Mouse (Mus musculus) gastrocnemius, postnatal 10 days (tissue): ENCODE data around the gene Prkg2. TPM values are rescaled to one million over a fixed set of nuclear protein-coding genes. Genes with fewer than 3 reads are reported as not detected.
A peak's percentile ranks its signal among the peaks of the same experiment; 100 is the strongest.

Experiments
- DNase-seq: peaks from one replicate; pipeline ENCODE4 v3.0.0; 2021; ENCODE audit warnings: mixed read lengths
- long read RNA-seq, 2 experiments: library from polyadenylated mRNA; stranded (forward); transcript quantifications; one replicate each; pipeline ENCODE4 v2.0.0; 2021
- total RNA-seq, 2 experiments: library from RNA; stranded (reverse); gene quantifications; 2 replicates each; pipeline ENCODE4 v1.2.3; 2021

Prkg2 gene
- 1 to 10 TPM in 1 of 2 experiments, under 1 TPM in 1; 0.75 to 1.1 TPM for total RNA-seq
- long read RNA-seq, experiment 1, full-length matches to known transcripts, result 1 of 1 reads
- long read RNA-seq, experiment 1, partial matches to known transcripts, result 0 of 1 reads
- long read RNA-seq, experiment 1, other reads (novel, unspliced or antisense), result 0 of 1 reads
- long read RNA-seq, experiment 2, full-length matches to known transcripts, result 2 of 2 reads
- long read RNA-seq, experiment 2, partial matches to known transcripts, result 0 of 2 reads
- long read RNA-seq, experiment 2, other reads (novel, unspliced or antisense), result 0 of 2 reads

GRCm38 (mm10) chr5:99036596-99037441, at the start of gene Prkg2:
Gene Prkg2 (minus strand): TSS chr5:99037351.
- DNase-seq, result peak; percentile 34

GRCm38 (mm10) chr5:99083955-99084354, 46.8 kb upstream of the Prkg2 start:
- no peak for DNase-seq

GRCm38 (mm10) chr5:99078375-99078774, 41.2 kb upstream of the Prkg2 start:
- DNase-seq, result no peak

- no peak for DNase-seq
These were observed 31.2 kb upstream of the Prkg2 start for GRCm38 (mm10) chr5:99068391-99068790.

- DNase-seq, result no peak
These were observed 25.4 kb upstream of the Prkg2 start for GRCm38 (mm10) chr5:99062582-99062981.

- no peak for DNase-seq
These were observed 1.9 kb upstream of the Prkg2 start for GRCm38 (mm10) chr5:99039021-99039420.

- DNase-seq, result no peak
These were observed 276 bp upstream of the Prkg2 start for GRCm38 (mm10) chr5:99037442-99037811.

GRCm38 (mm10) chr5:99035961-99036360, 1.2 kb downstream of the Prkg2 start:
- DNase-seq, result no peak

- DNase-seq, result no peak
These were observed 5.5 kb downstream of the Prkg2 start for GRCm38 (mm10) chr5:99031551-99032149.

GRCm38 (mm10) chr5:99026343-99026742, 10.8 kb downstream of the Prkg2 start:
- no peak for DNase-seq

- no peak for DNase-seq
These were observed 17.4 kb downstream of the Prkg2 start for GRCm38 (mm10) chr5:99019709-99020108.

GRCm38 (mm10) chr5:99015140-99015539, 22.0 kb downstream of the Prkg2 start:
- no peak for DNase-seq

- DNase-seq, result no peak
These were observed 26.6 kb downstream of the Prkg2 start for GRCm38 (mm10) chr5:99010448-99011151.

- no peak for DNase-seq
These were observed 39.0 kb downstream of the Prkg2 start for GRCm38 (mm10) chr5:98998104-98998503.

- no peak for DNase-seq
These were observed 41.4 kb downstream of the Prkg2 start for GRCm38 (mm10) chr5:98995767-98996166.

GRCm38 (mm10) chr5:98991600-98991999, 45.6 kb downstream of the Prkg2 start:
- no peak for DNase-seq

- no peak for DNase-seq
These were observed 49.5 kb downstream of the Prkg2 start for GRCm38 (mm10) chr5:98987634-98988033.

- DNase-seq, result no peak
These were observed 50.0 kb downstream of the Prkg2 start for GRCm38 (mm10) chr5:98987116-98987515.

- DNase-seq, result no peak
These were observed 50.7 kb downstream of the Prkg2 start for GRCm38 (mm10) chr5:98986459-98986858.

GRCm38 (mm10) chr5:98986011-98986410, 51.1 kb downstream of the Prkg2 start:
- no peak for DNase-seq

- no peak for DNase-seq
These were observed 52.1 kb downstream of the Prkg2 start for GRCm38 (mm10) chr5:98985077-98985476.

GRCm38 (mm10) chr5:98981304-98981703, 55.8 kb downstream of the Prkg2 start:
- no peak for DNase-seq

- no peak for DNase-seq
These were observed 58.8 kb downstream of the Prkg2 start for GRCm38 (mm10) chr5:98978316-98978715.
